Mouse (Mus musculus): ENCODE measurements around the gene Stpg3.

DNA sequence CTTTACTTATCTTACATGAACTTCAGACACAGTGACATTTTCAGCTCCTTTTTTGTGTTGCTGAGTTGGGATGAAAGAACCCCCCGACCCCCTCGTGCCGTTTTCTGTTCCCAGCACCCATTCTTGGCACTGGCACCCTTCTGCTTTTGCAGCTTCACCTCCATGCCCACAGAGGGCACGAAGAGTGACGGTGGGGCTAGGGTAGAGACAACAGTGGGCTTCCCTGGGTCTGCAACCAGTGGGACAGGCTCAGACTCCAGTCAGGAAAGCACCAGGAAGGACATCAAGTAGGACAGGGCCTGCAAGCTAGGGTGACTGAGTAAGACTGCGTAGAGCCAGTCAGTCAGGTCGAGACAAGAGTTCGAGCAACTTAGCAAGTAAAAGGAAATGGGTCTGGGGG, 25.9 kb upstream of the Stpg3 start:
- no peak for TF ChIP-seq GABPA (IDR thresholded peaks at IDR 0.05; ENCODE audit: low read depth, low read length)
- no peak for TF ChIP-seq MAX (IDR thresholded peaks at IDR 0.05; ENCODE audit: low read length)
- TF ChIP-seq POLR2A (IDR thresholded peaks at IDR 0.05; ENCODE audit: control insufficient read depth in 1 of 2, insufficient read depth in 1 of 2, low read depth in 1 of 2, low read length in 2 of 2, poor library complexity in 1 of 2) = no peak
- TF ChIP-seq ZMIZ1 (IDR thresholded peaks at IDR 0.05; ENCODE audit: low read depth, low read length) = no peak
- TF ChIP-seq TAL1 (IDR thresholded peaks at IDR 0.05; ENCODE audit: low read length) = no peak
- TF ChIP-seq CTCF (IDR thresholded peaks at IDR 0.05 in 2 of 3, conservative IDR thresholded peaks at IDR 0.05 in 1 of 3; ENCODE audit: control insufficient read depth in 1 of 3, insufficient read depth in 1 of 3, low read depth in 2 of 3, low read length in 3 of 3, poor library complexity in 1 of 3, severe bottlenecking in 1 of 3) = no peak
- TF ChIP-seq E2F4 (IDR thresholded peaks at IDR 0.05; ENCODE audit: borderline replicate concordance, low read depth, low read length) = no peak
- TF ChIP-seq ZC3H11A (IDR thresholded peaks at IDR 0.05; ENCODE audit: low read depth, low read length) = no peak
- TF ChIP-seq GATA1 (IDR thresholded peaks at IDR 0.05; ENCODE audit: low read depth, low read length) = no peak
